Mouse (Mus musculus) intestine, embryonic 14.5 days (tissue): ENCODE measurements at regions not wholly inside any gene's neighbourhood (a gene's known extent, or its start where the extent isn't known, plus 50 kb on each side); places are given as distances from the start of the nearest gene placed in this dataset.

Experiments used
- ATAC-seq: fragments of 200-750 bp; cut with Nextera tagmentation; replicated peaks from 2 replicates; pipeline ENCODE4 v1.8.0; 2017; ENCODE audit warnings: low read depth, moderate number of reproducible peaks, moderate TSS enrichment, moderate library complexity; ENCODE audit not compliant: low FRiP score, low TSS enrichment
- DNase-seq: peaks from one replicate; pipeline ENCODE4 v3.0.0-alpha.2; 2018; ENCODE audit warnings: low spot score
- H3K27ac ChIP-seq: fragments of 300-500 bp; sonication (generic); 2 replicates; pipeline ENCODE4 v1.5.1; 2014; ENCODE audit warnings: low read depth, mild to moderate bottlenecking, control low read depth
- H3K27me3 ChIP-seq: fragments of 300-500 bp; sonication (generic); replicated peaks from 2 replicates; pipeline ENCODE4 v1.6.1; 2014; ENCODE audit warnings: low read length, control low read depth; ENCODE audit not compliant: control insufficient read depth, insufficient read depth
- H3K36me3 ChIP-seq: fragments of 300-500 bp; sonication (generic); 2 replicates; pipeline ENCODE4 v1.6.1; 2014; ENCODE audit warnings: low read length, control low read depth; ENCODE audit not compliant: control insufficient read depth, insufficient read depth
- H3K4me1 ChIP-seq: fragments of 300-500 bp; sonication (generic); replicated peaks from 2 replicates; pipeline ENCODE4 v1.6.1; 2014; ENCODE audit warnings: low read length, control low read depth, mixed read lengths; ENCODE audit not compliant: control insufficient read depth, insufficient read depth
- H3K4me2 ChIP-seq: fragments of 300-500 bp; sonication (generic); 2 replicates; pipeline ENCODE4 v1.6.1; 2014; ENCODE audit warnings: low read length
- H3K4me3 ChIP-seq: fragments of 300-500 bp; sonication (generic); 2 replicates; pipeline ENCODE4 v1.5.1; 2014; ENCODE audit warnings: low read depth, low read length, control low read depth, mixed read lengths
- H3K9ac ChIP-seq: fragments of 300-500 bp; sonication (generic); 2 replicates; pipeline ENCODE4 v1.6.1; 2014; ENCODE audit warnings: mild to moderate bottlenecking, low read length
- H3K9me3 ChIP-seq: fragments of 300-500 bp; sonication (generic); 2 replicates; pipeline ENCODE4 v1.6.1; 2016; ENCODE audit warnings: low read length, control low read depth; ENCODE audit not compliant: control insufficient read depth
- WGBS: fragments of 180-500 bp; shearing (Covaris S2); extraction: QIAGEN DNeasy Blood & Tissue Kit; methylation state at CpG from one replicate; pipeline ENCODE4 v1.1.7; 2014; 5-methylcytosine and 5-hydroxymethylcytosine counted together

DNA sequence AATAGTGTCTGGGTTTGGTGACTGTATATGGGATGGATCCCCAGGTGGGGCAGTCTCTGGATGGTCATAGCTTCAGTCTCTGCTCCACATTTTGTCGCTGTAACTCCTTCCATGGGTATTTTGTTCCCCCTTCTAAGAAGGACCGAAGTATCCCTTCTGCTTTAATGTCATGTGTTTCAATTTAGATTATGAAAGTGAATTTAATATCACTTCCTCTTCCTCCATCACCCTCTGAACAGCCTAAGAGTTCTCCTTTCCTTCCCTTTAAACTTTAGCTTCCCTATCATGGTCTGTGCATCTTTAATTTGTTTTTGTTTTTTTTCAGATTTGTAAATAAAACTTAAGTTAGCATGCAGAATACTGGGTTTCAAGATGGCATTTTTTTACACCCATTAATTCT is 211.0 kb upstream of the Phyhipl start:
- H3K36me3 ChIP-seq = no peaks in the 10 kb centered on the region
- DNase-seq (no peak), ATAC-seq (no peak)
- no peak overlapping the region for H3K4me2 ChIP-seq
- no peak overlapping the region for H3K9ac ChIP-seq
- peaks cover 7% of the 10 kb centered on the region; the same call in 1 of the 2 replicates for H3K4me1 ChIP-seq
- no peaks in the 10 kb centered on the region for H3K27me3 ChIP-seq
- 86% methylated on average over 2 of the region's 2 CpGs for WGBS
- no peaks in the 10 kb centered on the region for H3K9me3 ChIP-seq
- H3K27ac ChIP-seq = no peak overlapping the region
- no peak overlapping the region for H3K4me3 ChIP-seq

GRCm38 (mm10) chr10:70864650-70865049 is 208.9 kb upstream of the Phyhipl start:
- DNase-seq = no peak
- Histone ChIP-seq H3K4me2 (no peak overlapping the region), H3K27me3 (no peaks in the 10 kb centered on the region), H3K4me3 (no peak overlapping the region), H3K4me1 (peaks cover 7% of the 10 kb centered on the region; the same call in 1 of the 2 replicates), H3K9me3 (no peaks in the 10 kb centered on the region), H3K9ac (no peak overlapping the region), H3K36me3 (no peaks in the 10 kb centered on the region), H3K27ac (no peak overlapping the region)
- ATAC-seq = no peak
- WGBS = 81% methylated on average over 5 of the region's 5 CpGs

DNA sequence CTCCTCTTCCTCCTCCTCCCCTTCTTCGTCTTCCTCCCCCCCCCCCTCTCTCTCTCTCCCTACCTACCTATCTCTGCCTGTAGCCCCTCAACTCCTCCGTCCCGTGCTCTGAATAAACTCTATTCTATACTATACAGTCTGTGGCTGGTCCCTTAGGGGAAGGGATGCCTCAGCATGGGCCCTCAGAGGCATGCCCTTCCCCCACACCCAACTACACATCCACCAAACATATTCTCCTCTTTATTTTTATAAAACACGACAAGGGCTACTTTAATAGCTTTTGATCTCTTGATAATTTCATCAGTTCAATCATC is 206.2 kb upstream of the Phyhipl start:
- no peaks in the 10 kb centered on the region for H3K9me3 ChIP-seq
- peaks cover 7% of the 10 kb centered on the region; the same call in 1 of the 2 replicates for H3K4me1 ChIP-seq
- no peaks in the 10 kb centered on the region for H3K27me3 ChIP-seq
- WGBS = 57% methylated on average over 3 of the region's 4 CpGs
- H3K9ac ChIP-seq = no peak overlapping the region
- ATAC-seq (no peak), DNase-seq (no peak)
- no peak overlapping the region for H3K27ac ChIP-seq
- no peaks in the 10 kb centered on the region for H3K36me3 ChIP-seq
- H3K4me3 ChIP-seq = no peak overlapping the region
- no peak overlapping the region for H3K4me2 ChIP-seq

DNA sequence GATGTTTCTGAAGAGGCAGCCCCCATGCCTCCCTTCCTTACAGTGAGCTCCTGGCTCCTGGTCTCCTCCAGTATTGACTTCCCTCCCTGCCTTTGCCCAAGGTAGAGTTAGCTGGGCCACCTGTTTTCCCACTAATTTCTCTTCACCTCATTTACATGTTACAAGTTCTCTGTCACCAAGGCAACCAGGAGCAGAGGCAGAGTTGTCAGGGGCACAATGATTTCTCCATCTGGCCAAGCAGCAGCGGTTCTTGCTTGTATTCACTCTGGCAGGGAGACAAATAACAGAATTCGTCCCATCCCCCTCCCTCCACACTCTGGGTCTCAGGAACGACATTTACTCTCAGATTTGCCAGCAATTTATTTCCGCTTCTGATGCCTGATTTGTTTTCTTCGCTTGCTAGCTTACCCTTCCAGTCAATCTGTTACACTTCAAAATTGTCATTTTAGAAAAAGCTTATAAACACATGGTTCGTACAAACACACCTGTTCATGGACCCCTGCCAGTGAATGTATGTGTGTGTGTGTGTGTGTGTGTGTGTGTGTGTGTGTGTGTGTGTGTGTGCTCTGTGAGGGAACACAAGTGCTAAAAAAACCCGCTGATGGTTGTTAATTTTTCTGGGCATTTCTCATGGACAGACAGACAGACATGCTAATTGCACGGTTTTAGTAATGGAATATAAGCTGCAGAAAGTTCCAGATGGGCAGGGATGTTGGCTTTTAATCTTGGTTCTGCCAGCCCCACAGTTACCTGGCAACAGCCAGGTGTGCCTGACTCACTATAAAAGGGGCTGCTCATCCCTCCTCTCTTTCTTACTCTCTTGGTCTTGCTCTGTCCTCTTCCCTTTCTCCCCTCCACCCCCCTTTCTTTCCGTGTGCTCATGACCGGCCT is 205.6 kb upstream of the Phyhipl start:
- Histone ChIP-seq H3K36me3 (no peaks in the 10 kb centered on the region), H3K27ac (no peak overlapping the region), H3K4me1 (peaks cover 7% of the 10 kb centered on the region; the same call in 1 of the 2 replicates), H3K4me2 (no peak overlapping the region), H3K9me3 (no peaks in the 10 kb centered on the region), H3K9ac (no peak overlapping the region), H3K27me3 (no peaks in the 10 kb centered on the region), H3K4me3 (no peak overlapping the region)
- WGBS = 43% methylated on average over 10 of the region's 10 CpGs
- DNase-seq (no peak), ATAC-seq (no peak)

GRCm38 (mm10) chr10:70857155-70857820 is 201.5 kb upstream of the Phyhipl start:
- H3K27me3 ChIP-seq = no peaks in the 10 kb centered on the region
- ATAC-seq = no peak
- no peak overlapping the region for H3K27ac ChIP-seq
- H3K9ac ChIP-seq = no peak overlapping the region
- DNase-seq = no peak
- 69% methylated on average over 14 of the region's 14 CpGs for WGBS
- no peaks in the 10 kb centered on the region for H3K36me3 ChIP-seq
- H3K4me3 ChIP-seq = no peak overlapping the region
- H3K9me3 ChIP-seq = no peaks in the 10 kb centered on the region
- no peak overlapping the region for H3K4me2 ChIP-seq
- no peaks in the 10 kb centered on the region for H3K4me1 ChIP-seq

GRCm38 (mm10) chr10:70855948-70856347 is 200.2 kb upstream of the Phyhipl start:
- ATAC-seq (no peak), DNase-seq (no peak)
- Histone ChIP-seq H3K9me3 (no peaks in the 10 kb centered on the region), H3K4me1 (no peaks in the 10 kb centered on the region), H3K27me3 (no peaks in the 10 kb centered on the region), H3K4me2 (no peak overlapping the region), H3K9ac (no peak overlapping the region), H3K27ac (no peak overlapping the region), H3K4me3 (no peak overlapping the region), H3K36me3 (no peaks in the 10 kb centered on the region)
- WGBS = 83% methylated on average over 8 of the region's 8 CpGs

- Histone ChIP-seq H3K4me3 (no peak overlapping the region), H3K4me1 (no peaks in the 10 kb centered on the region), H3K27ac (no peak overlapping the region), H3K27me3 (no peaks in the 10 kb centered on the region), H3K4me2 (no peak overlapping the region), H3K36me3 (no peaks in the 10 kb centered on the region), H3K9ac (no peak overlapping the region), H3K9me3 (no peaks in the 10 kb centered on the region)
- no peak for DNase-seq
- ATAC-seq = no peak
- 87% methylated on average over 4 of the region's 4 CpGs for WGBS
Measured at GRCm38 (mm10) chr10:70853614-70854013, 197.8 kb upstream of the Phyhipl start.

- no peak overlapping the region for H3K4me3 ChIP-seq
- no peak overlapping the region for H3K4me2 ChIP-seq
- H3K27ac ChIP-seq = no peak overlapping the region
- DNase-seq (no peak), ATAC-seq (no peak)
- H3K9ac ChIP-seq = no peak overlapping the region
- H3K4me1 ChIP-seq = no peaks in the 10 kb centered on the region
- 88% methylated on average over 5 of the region's 5 CpGs for WGBS
- no peaks in the 10 kb centered on the region for H3K9me3 ChIP-seq
- H3K27me3 ChIP-seq = no peaks in the 10 kb centered on the region
- no peaks in the 10 kb centered on the region for H3K36me3 ChIP-seq
Measured at GRCm38 (mm10) chr10:70848141-70848540, 192.4 kb upstream of the Phyhipl start.
